Mouse (Mus musculus) left cerebral cortex, postnatal 36 days (tissue): ENCODE data around the gene Sec23ip. TPM values are rescaled to one million over a fixed set of nuclear protein-coding genes. Genes with fewer than 3 reads are reported as not detected.
A peak's percentile ranks its signal among the peaks of the same experiment; 100 is the strongest.
"Not testable (repeated sequence)": the region's sequence is repeated elsewhere in the genome, so short reads cannot be mapped to it uniquely, and the experiment has no call there.

ENCODE experiments used
- DNase-seq, 2 experiments: peaks; one replicate each; pipeline ENCODE4 v3.0.0; 2021 to 2022; ENCODE audit warnings: low spot score in 2 of 2, mixed read lengths in 1 of 2
- intact Hi-C: fragments of 180-260 bp; cut with DNase I; formaldehyde crosslinking; loops from one replicate; pipeline ENCODE4 v1.15.1; 2025
- total RNA-seq, 2 experiments: library from RNA; stranded (reverse); gene quantifications; 2 replicates each; pipeline ENCODE4 v1.2.3; 2021

Gene Sec23ip
- 10 to 100 TPM; 36.9 to 44.2 TPM for total RNA-seq

DNA sequence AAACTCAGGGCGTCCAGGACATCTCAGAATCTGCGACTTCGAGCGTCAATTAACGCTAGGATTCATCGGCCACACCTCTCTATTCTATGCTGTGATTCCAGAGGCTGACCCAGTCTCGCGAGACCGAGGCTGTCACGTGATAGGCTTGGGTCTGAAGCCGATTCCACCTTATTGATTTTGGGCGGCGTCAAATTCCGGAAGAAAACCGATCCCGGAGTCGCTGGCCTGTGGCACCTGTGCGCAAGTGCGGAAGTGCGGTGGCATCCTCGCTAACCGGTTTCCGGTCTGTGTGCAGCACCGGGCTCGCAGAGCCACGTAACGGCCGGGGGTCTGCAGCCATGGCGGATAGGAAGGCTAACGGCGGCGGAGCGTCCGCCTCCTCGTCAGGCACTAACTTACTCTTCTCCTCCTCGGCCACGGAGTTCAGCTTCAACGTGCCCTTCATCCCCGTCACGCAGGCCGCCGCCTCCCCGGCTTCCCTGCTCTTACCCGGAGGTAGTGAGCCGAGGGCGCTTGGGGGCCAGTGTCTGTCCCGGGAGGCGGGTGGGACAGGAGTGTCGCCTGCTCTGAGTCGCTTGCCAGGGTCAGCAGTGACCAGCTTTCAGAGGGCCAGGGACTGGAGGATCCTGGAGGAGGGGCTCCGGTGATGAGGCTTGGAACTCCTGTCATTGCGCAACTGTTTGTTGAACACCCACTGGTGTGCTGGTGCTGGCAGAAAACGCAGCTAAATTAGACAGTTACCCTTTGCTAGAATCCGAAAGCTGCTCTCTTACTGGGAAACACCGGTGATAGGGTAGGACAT, at the start of gene Sec23ip:
TSS of gene Sec23ip (plus strand) at position 260 of the 802 bp plus-strand sequence.
- peak; percentile 97 to 99 for DNase-seq
- intact Hi-C loops = no loop called here

DNA sequence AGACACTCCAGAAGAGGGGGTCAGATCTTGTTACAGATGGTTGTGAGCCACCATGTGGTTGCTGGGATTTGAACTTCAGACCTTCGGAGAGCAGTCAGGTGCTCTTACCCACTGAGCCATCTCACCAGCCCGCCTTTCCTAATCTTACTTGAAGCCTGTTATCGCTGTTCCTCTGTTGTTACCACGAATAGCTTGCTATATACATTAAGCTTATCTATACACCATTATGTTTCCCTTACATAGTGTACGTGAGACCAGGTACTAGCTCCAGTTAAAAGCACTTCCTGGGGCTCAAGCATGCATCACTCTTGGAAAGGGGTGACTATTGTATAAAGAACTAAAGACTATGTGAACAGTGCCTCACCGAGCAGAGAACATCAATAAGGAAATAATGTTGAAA, 44.8 kb upstream of the Sec23ip start:
- intact Hi-C loops = loop anchor here (10.0 kb wide), 1 partner anchor 265 kb away; no protein-coding TSS in a partner anchor
- DNase-seq = not testable (repeated sequence)

DNA sequence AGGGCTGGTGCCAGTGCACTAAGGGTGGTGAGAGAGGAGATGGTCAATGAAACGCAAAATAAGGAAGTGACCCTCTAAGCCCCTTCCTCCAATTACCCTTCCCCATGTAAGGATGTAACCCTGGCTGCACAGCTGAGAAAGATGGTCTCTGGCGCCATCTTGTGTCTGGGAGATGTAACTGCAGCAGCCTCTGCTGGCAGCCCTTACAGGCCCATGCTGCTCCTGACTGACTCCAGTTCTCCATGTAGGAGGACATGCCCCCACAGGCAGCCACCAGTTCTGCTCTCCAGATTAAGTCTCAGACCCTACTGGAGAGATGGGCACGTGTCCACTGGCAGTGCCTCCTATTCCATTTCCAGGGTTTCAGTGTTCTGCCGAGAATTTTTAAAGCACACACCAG, 39.0 kb upstream of the Sec23ip start:
- DNase-seq = peak; percentile 66 to 72
- intact Hi-C loops = loop anchor here (5.0 kb wide), 2 partner anchors 348 to 468 kb away; partner anchors contain the start of genes 9130023H24Rik and Armc5

DNA sequence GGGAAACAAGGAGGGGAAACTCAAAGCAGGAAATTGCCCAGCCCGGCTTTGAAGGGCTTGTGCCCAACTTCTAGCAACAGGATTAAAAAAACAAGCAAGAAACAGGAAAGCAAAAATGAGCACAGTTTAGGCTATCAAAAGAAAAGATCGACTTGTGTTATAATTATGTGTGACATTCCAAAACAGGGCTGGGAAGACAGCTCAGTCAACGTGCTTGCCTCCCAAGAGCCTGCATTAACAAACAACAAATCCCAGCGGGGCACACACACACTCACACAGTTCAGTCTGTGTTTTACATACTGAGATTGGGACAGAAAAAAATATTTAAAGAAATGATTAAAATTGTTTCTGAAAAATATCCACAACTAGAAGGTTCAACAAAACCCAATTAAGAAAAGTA, 26.8 kb upstream of the Sec23ip start:
- intact Hi-C loops = no loop called here
- no peak for DNase-seq

DNA sequence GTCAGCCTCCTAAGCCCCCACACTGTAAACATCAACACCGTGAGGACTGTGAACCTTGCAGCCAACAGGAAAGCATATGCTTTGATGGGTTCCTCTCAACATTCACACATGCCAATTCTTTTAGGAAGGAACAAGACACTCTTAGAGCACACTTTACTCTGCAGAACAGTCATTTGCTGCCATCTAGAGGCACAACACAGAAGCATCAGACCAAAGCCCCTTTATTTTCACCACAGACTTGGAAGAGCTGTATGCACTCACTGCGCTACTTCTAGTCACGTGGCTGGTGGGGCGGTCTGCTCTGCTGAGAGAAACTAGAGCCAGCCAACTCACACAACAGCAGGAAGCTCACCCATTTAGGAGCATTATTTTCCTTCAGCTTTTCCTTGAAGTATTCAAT, 20.0 kb upstream of the Sec23ip start:
- peak; percentile 58 to 68 for DNase-seq
- intact Hi-C loops = no loop called here

DNA sequence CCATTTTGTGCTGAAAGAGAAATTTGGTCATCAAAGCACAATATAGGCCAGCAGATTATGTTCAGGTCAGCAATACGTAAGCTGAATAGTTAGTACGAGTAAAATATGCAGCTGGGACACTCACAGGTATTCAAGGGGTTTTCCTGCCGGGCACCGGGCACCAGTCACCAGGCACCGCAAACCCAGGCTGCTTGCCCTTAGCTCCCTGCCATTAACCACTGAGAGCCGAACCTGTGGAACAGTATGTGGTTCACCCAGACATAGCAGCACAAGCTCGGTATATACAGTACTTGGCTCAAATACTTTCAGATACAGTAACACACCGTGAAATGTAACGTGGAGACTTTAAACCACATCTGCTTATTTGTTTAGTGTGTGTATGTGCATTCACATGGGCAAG, 19.6 kb upstream of the Sec23ip start:
- DNase-seq = no peak
- intact Hi-C loops = no loop called here

DNA sequence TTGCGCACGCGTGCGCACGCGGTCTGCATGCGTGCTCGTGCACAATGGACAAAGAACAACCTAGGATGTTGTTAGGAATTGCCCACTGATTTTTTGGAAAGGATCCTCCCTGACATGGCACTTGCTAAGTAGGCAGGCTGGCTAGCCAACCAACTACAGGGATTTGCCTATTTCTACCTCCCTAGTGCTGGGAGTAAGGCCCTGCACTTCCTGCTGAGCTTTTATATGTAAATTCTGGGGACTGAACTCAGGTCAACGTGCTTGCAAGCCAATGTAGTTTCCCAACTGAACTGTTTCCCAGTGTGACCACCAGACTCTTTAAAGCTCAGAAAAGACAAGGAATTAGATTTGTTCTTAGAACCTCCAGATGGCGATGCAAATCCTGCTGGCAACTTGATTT, 17.7 kb upstream of the Sec23ip start:
- DNase-seq = no peak
- intact Hi-C loops = no loop called here

DNA sequence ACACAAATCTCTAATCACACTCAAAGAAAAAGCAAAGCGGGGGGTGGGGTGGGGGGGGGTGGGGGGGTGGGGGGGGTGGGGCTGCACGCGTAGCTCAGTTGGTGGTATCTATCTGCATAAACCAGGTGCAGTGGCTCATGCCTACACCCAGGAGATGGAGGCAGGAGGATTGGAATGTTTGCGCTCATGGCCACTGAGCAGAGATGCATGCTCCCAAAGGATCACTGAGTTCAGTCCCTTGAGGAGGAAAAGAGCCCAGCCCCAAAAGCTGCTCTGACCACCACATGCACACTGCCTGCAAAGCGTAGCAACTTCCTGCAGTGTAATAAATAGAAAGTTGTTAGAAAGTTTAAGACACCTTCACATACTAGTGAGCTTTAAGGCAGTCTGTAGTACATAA, 17.0 kb upstream of the Sec23ip start:
- no peak for DNase-seq
- intact Hi-C loops = no loop called here

DNA sequence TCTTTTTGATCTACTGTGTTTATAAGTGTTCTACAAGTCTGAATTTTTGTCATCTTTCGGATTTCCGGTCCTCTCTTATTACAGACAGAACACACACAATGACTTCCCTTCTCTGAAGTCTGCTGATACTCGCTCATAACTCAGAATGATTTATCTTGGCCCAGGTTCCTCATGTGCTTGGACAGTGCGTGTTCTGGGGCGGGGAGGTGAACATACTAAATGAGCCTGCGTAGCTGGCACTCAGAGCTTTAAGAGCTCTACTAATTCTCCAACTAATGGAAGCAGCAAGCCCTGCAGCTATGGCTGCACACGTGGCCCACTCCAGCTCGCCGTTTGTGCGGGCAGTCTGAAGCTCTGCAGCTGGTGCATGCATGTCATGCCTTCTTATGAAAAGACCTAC, 16.0 kb upstream of the Sec23ip start:
- no peak for DNase-seq
- intact Hi-C loops = no loop called here

DNA sequence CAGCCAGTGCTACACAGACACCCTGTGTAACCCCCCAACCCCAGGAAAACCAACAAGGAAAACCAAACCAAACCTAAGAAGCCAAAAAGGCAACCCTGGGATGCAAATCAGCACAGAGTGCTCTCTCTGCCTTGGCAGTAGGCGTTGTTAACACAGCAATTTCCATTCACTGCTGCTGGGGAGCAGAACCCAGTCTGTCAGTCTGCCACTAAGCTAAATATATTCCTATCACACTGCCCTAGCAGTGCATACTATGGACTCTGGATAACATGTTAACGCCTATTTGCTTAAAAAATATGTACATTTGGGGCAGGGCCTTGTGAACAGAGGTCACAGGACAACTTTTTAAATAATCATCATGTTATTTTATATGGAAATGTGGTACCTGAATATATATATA, 13.2 kb upstream of the Sec23ip start:
- DNase-seq = no peak
- intact Hi-C loops = no loop called here

DNA sequence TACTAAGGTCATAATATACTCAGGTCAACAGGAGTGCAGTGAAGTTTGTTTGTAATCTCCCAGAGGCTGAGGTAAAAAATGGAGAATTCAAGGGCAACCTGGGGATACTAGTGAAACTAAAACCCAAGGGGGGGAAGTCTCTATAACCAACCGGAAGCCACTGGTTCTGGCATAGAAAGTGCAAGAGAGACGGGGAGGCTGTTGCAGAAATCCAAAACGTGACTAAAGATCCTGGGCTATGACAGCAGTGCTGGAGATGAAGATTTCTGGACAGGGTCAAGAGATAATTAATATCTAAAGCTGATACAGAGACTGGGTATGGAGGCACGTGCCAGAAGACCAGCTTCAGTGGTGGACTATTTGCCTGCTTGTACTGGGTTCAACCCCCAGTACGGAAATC, 6.7 kb upstream of the Sec23ip start:
- intact Hi-C loops = no loop called here
- no peak for DNase-seq

DNA sequence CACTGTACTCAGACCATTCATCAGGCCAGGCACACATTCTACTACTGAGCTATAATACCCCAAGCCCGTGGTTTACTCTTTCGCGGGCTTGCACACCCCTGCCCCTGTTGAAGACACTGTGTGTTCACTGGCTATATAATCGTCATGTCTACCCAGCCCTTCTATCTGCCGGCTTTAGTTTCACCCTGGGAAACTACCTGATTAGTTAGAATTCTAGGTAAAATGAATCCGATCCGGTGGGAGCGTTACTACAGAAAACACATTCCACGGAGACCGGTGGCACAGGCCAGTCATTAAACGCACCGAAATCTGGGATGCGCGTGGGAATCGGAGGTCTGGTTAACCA, 5.7 kb upstream of the Sec23ip start:
- intact Hi-C loops = no loop called here
- DNase-seq = no peak

DNA sequence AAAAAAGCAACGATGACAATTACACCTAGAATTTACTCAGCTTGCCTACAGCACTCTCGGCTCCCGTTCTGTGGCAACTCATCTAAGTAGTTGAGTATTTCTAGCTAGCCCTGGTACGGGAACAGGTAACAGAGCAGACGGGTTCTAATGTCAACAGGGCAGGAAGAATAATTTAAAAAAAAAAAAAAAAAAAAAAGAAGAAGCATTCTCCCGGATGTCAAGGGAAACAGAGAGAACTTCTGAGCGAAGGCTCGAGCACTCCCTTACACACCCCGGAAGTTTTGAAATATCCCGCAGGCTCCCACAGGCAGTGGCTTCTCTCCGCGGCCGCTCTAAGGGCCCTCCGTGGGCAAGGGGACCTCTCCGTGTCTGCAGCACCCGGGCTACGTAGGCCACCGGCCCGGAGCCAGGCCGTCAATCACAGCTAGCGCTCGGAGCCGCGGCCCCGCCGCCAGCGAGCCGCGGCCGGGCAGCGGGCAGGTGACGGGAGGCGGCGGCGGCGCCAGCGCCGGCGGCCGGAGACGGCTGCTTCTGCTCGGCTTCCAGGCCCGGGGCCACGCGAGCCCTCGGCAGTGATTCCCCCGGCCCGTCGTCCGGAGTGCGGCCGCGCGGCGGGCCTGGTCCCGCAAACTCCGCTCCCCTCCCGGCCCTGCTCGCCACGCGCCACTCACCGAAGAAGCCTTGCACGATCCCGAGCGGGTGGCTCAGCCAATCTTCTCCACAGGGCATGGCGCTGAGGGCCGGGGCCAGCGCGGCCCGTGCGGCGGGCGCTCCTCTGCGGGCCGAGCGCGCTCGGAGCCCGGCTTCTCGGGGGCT, 5.1 kb upstream of the Sec23ip start:
- intact Hi-C loops = no loop called here
- no peak for DNase-seq

DNA sequence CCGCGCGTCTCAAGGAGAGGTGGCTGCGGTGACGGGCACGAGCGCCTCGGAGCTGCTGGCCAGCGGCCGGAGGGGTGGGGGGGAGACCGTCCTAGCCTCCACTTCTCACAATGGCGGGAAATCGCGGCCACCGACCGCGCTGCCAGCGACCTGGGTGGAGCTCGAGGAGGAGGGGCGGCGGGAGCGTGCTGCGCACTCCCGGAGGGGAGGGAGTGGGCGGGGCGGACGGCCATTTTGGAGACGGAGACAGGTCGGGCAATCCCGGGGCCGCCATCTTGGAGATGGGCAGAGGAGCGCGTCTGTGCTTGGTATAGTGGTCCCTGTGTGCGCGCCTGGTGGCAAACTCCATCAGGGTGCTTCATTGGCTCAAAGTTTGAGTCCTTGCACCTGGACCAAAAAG, 4.4 kb upstream of the Sec23ip start, which contains the start of gene Mcmbp:
TSS of gene Mcmbp (minus strand) at position 162 of the 400 bp plus-strand sequence.
- intact Hi-C loops = no loop called here
- peak; percentile 96 for DNase-seq

DNA sequence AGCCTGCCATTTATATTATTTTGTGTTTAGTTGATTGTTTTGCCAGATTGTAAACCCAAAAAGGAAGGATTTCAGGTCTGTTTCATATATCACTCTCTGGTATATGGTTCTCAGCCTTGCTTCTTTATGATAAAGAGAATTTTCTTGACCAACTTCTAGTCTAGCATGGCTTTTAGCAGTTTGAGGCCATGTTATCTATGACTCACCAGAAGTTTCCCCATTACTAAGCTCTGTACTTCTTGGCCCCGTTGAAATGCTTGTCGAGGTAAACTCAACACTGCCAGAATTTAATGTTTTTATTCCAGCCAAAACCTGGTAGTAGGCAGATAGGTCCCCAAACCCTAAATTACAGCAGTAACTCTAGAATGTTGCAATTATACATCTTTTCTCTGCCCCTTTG, 845 bp upstream of the Sec23ip start:
- intact Hi-C loops = no loop called here
- no peak for DNase-seq

DNA sequence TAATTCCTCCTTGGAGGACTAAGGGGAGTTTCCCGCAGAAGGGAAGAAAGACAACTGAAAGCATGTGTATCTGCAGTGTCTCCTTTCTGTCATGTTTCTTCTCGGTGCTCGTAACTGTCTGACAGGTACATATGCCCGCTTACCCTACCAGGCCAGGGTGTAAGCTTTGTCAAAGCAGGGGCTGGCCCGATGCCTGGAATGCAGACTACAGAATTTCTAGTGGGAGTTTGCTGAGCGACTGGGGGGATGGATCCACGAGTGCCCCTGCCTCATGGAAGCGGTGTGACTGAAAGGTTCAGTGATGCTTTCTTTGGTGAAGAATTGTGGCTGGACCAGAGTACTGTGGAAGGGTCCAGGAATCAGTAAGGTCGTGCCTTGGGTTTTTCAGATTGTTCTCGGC, 1.4 kb downstream of the Sec23ip start:
- intact Hi-C loops = no loop called here
- no peak for DNase-seq

DNA sequence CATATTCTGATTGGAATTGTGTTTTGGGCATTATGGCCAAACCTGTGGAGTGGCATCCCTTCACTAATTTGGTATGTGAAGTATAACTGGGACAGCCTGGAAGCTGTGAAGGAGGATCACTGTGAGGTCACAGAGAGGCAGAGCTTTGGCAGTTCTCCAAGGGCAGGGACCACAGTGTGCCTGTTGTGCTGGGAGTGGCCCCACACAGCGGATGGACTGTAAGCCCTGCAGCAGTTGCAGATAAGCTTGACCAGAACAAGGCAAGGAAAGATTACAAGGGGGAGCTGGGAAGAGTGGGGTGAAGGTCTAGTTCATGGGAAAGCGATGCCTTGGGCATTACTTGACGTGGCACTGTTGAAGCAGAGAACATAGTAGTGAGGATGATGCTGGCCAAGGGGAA, 4.0 kb downstream of the Sec23ip start:
- DNase-seq = no peak
- intact Hi-C loops = no loop called here

DNA sequence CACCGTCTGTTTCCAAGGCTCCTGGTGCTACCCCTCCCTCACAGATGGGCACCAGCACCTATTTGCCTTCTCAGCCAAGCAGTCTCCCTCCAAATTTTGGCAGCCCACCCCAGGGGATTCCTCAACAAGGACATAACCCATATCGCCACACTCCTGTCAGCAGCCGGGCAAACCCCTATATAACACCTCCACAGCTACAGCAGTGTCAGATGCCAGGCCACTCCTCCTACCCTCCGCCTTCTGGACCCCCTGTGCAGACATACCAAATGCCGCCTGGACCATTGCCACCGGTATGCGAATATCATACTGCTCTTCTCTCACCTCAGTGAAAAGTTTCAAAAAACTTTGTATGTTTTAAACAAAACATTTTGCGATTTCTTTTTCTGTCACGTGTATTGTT, 5.6 kb downstream of the Sec23ip start:
- DNase-seq = no peak
- intact Hi-C loops = no loop called here

DNA sequence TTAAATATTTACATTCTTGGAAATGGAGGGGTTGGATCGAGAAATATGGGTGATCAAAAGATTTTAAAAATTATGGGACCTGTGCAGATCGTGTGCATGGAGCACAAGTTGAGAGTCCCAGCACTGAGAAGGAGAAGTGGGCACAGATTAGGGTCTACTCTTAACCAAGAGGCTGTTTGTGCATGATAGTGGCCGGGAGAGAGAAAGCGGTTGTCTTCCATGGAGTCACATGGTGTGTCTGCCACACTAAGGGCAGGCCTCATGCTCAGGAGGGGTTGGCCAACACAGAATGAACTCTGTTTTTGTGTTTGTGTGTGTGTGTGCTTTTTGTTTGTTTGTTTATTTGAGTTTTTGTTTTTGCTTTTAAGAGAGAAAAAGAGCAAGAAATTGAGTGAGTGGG, 7.3 kb downstream of the Sec23ip start:
- DNase-seq = no peak
- intact Hi-C loops = no loop called here

DNA sequence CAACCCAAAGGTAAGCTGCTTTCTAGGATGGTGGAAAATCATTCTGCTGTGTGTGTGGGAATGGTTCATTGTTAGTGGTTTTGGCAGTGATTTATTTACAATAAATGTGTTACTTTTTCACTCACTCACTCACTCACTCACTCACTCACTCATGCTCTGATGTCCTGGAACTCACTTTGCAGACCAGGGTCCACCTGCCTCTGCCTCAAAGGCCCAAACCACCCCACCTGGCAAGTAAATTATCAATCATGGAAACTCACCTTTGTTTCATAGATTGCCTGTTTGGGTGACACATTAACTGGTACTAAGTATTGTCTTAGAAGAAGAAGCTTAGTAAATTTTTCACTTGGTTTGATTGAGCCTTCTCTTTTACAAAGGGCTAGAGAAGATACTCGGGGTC, 10.7 kb downstream of the Sec23ip start:
- intact Hi-C loops = no loop called here
- DNase-seq = no peak

DNA sequence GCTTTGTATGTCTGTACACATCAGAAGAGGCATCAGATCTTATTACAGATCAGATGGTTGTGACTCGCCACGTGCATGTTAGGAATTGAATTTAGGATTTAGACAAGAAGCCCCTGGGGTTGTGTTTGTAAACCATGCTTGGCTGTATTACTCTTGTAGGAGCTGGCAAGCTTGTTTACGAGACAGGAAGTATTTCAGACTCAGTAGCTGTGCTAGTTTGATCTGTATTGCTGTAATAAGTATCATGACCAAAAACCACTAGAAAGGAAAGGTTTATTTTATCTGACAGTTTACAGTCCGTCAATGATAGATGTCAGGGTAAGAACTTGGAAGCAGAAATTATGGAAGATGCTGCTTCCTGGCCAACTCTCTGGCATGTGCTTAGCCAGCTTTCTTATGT, 14.2 kb downstream of the Sec23ip start:
- intact Hi-C loops = no loop called here
- no peak for DNase-seq
